Mouse (Mus musculus): ENCODE results near the gene Gng12.

Gene Gng12

DNA sequence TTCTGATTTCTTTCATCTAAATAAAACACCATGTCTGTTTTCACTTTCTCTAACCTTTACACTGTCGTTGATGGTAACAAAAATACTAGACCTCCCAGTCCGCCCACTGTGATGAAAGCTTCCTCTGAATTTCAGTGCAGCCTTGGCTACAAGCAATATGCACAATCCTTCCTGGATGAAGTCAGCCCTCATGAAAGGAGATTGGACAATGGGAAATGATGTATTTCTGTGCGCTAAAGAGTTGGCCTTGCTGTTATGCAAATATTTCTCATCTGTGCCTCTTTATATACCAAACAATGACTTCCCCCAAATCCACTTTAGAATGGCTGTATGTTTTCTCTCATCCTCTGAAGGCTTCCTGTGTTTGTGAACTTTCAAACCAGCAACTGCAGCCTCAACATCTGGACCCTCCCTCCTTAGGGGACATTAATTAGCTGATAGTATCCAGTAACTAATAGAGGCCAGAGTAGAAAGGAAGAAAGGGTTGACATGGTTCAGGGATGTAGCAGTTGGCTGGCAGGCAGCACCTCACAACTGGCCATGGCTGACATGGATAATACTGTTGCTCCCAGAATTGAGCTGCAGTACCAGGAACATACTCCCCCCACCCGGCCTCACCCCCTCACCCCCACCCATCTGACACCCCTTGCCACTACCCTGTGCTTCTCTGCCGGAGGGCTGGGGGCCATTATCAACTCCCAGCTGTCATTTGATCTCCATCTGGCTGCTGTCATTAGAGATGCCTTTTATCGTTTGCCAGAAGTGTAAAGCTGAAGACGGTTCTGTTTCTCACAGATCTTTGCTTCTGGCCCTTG, 152.9 kb downstream of the Gng12 start:
- in situ Hi-C loops (cut with MboI, MseI), result no loop called here

DNA sequence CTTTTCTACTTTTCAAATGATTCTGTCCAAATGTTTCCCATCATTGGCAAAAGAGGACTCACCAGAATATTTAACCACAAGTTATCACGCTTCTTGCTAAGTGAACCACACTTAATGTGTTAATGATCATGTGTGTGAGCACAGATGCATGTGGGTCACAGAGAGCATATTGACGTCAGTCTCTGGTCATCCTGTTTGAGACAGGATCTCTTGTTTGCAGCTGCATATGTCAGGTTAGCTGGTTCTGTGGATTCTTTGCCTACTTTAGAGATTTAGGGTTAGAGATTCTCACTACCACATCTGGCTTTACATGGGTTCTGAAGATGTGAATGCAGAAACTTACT, 153.5 kb downstream of the Gng12 start:
- in situ Hi-C loops (cut with MboI, MseI), result no loop called here

DNA sequence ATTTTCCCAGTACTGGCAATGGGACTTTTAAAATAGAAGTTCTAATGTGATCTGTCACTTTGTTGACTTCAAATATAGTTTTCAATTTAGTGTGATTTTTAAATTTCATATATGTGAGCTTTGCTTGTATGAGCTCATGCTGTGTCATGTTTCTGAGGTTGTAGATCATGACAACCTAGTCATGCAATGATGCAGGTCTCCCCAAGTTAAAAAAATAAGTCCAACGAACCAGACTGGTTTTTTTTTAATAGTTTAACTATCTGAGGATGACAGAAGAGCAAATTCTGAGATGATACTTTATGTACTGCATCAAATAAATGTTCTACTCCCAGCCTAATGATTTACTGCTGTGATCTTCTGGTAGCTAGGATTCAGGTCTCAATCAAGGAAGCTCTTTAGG, 153.9 kb downstream of the Gng12 start:
- in situ Hi-C loops (cut with MboI, MseI), result no loop called here

DNA sequence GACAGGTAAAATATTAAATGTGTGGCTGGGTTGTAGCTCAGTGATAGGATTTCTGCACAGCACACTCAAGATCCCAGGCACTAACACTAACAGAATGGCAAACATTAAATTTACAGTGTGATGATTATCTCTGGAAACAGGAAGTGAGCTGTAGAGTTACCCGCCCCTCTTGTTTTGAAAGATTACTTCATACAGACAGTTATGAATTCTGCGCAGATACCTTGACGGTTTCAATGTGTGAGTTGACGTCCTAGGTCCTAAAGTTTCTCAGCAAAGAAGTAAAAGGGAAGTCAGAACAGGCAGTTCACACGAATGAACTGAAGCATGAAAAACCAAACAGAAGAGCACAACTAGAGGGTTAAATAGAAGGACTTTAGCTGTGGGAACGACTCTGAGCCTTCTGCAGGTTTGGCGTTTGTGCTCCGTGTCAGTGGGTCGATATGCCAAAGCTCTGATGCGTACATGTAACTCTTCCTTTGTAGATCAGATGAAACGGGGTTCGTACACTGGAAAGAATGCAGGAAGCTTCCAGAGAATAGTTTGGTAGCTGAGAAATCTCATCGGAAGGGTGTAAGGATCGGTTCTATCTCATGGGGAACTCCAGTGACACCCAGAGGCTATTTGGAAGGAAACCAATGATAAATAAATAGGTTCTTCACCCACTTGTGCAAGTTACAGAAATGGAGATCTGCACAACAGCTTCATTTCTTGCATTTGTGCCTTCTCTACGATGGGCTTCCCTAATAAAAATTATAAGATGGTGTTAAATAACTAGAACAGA, 160.1 kb downstream of the Gng12 start:
- in situ Hi-C loops (cut with MboI, MseI), result no loop called here

DNA sequence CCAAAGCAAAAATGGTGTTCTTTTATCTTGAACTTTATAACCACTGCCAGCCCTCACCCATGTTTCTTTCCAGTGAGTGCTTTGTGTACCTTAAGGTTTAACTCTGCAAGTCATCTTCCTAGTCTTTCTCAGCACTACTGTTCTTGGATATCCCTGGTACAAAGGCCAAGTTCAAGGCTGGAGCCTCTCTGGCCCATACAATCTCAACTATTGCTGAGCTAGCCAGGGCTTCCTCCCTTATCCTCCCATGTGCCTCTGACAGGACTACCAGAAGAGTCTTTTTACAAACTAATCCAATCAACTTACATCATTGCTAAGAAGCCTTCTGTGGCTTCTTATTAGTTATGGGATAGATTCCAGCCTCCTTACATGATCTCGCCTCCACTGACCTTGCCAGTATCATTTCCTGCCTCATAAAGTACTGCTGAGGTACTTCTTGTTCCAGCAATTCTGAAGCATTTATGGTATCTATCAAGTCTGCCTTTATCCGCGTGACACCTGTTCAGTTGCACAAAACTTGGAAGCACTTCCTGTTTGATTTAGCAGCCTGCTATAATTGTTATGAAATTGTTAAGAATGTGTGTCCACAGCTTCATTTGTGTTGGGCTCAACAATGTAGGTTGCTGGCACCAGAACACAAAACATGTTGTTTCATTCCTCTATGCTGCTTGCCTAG, 160.8 kb downstream of the Gng12 start:
- in situ Hi-C loops (cut with MboI, MseI), result no loop called here

DNA sequence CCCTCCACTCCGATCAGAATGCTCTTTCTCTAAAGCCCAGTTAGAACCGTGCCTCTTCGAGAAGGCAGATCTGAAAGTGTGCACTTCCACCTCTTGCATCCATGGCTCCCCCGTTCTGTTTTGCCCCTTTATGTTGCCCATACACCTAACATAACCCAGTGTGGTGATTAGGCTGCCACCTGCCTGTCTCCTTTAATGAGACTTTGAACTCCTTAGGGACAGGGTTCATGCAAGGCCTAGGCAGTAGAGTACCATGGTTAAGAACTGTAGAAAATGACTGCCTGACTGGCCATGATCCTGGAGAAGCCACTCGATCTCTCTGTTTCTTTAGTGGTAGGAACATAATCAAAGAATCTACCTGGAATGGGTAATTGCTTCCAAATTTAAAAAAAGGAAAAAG, 161.4 kb downstream of the Gng12 start:
- in situ Hi-C loops (cut with MboI, MseI), result no loop called here

DNA sequence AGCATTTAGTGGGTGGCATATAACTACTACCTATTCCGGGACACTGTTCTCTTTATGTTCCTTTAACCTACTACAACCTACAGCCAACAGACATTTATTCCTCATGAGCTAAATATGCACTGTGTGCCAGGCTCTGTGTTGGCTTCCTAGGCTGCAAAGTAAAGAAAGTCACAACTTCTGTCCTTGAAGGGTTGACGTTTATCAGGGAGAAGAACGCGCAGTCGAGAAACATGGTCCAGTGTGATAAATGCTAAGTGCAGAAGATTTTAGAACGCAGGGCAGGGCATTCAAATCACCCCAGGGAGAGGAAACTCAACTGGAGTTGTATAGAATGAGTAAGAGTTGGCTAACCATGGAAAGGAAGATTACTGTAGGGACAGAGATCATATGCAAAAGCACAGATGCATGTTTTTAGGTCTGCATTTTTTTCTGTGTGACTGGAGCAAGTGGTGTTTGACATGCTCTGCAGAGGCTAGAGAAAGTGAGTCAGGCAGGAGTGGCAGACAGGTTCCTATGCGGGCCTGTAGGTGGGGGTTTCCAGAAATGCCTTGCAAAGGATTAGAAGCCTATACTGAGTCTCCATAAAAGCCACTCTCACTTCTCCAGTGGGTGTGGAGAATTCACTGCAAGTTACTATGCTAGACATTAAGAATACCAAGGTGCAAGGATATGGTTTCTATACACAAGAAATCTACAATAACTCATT, 161.9 kb downstream of the Gng12 start:
- in situ Hi-C loops (cut with MboI, MseI), result no loop called here

DNA sequence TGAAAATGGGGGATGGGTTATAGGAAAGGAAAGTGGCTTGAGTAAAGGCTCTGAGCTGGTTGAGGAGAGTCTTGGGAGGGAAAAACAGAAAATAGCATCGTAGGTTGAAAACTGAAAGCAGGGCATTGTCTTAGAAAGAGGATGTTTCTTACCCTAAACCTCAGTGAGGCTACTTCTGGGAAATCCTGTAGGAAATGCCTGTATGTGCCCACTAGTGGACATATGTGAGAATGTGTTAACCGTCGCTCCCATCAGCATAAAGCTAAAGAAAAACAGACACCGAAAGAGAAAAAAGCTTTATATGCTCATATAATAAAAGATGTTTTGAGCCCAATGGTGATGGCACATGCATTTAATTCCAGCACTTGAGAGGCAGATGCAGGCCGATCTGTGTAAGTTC, 163.9 kb downstream of the Gng12 start:
- in situ Hi-C loops (cut with MboI, MseI), result no loop called here

DNA sequence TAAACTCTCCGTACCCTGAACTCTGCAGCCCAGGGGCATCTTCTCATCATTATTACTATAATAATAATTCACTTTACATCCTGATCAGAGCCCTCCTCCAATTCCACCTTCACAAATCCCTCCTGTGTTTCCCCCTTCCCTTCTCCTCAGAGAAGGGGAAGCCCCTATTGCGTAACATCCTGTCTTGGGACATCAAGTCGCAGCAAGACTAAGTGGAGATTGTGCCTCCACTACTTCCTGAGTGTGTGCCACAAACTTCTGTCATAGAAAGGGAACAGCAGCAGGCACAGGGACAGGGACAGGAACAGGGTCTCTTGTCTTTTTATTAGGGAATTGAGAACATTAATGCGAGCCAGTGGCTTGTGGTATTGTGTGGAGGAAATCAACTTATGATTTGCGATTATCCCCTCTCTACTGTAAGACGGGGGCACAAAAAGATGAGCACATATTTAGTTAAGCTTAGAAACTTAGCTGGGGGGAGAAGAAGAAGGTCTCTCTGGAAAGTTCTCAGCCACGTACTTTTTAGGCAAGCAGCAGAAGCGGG, 173.1 kb downstream of the Gng12 start:
- in situ Hi-C loops (cut with MboI, MseI), result no loop called here

DNA sequence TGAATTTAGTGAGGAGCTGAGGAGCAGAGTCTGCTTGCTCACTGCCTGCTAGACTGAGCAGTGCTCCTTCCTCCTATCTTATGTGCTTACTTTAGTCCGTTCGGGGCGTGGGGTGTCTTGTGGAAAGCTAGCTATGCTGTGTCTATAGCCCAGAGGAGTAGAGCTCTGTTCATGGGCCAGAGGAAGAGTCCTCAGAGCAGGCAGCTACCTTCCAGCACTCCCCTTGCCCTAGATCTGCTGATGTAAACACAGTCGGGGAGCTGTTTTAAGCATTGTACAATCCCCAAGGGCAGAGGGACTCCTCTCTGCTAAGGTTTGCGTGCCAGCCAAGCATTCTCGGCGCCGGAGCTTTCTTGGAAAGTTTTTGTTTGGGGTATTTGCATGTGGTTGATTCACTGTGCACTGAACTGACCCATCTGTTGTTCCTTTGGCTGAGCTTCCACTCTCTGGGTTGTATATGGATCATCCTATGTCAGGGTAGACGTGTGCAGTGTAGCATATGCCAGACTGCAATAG, 173.7 kb downstream of the Gng12 start:
- in situ Hi-C loops (cut with MboI, MseI), result no loop called here

All from T-helper 2 cell (primary cell).